Mouse (Mus musculus) testis, adult 2 months (tissue): ENCODE results near the gene Slc38a7. TPM values are rescaled to one million over a fixed set of nuclear protein-coding genes. Genes with fewer than 3 reads are reported as not detected.

Experiments
- H3K27ac ChIP-seq: fragments of 200-500 bp; 2 replicates; pipeline ENCODE4 v1.5.1; 2012; ENCODE audit warnings: low read depth, low read length; ENCODE audit not compliant: control insufficient read depth, insufficient read depth
- H3K27me3 ChIP-seq: fragments of 200-500 bp; 2 replicates; pipeline ENCODE4 v1.6.1; 2012; ENCODE audit warnings: mild to moderate bottlenecking, low read length, moderate library complexity; ENCODE audit not compliant: control insufficient read depth, insufficient read depth
- H3K36me3 ChIP-seq: fragments of 200-500 bp; 2 replicates; pipeline ENCODE4 v1.6.1; 2012; ENCODE audit warnings: mild to moderate bottlenecking, low read length; ENCODE audit not compliant: control insufficient read depth, insufficient read depth
- H3K4me1 ChIP-seq: fragments of 200-500 bp; 2 replicates; pipeline ENCODE4 v1.6.1; 2012; ENCODE audit warnings: low read length; ENCODE audit not compliant: control insufficient read depth, insufficient read depth
- H3K4me3 ChIP-seq: fragments of 200-500 bp; 2 replicates; pipeline ENCODE4 v1.5.1; 2012; ENCODE audit warnings: low read depth, mild to moderate bottlenecking, low read length, moderate library complexity, mixed read lengths; ENCODE audit not compliant: control insufficient read depth
- CTCF ChIP-seq: fragments of 200-500 bp; IDR thresholded peaks from 2 replicates; pipeline ENCODE4 v1.5.1; 2012; ENCODE audit warnings: low read depth, mild to moderate bottlenecking, inconsistent platforms, low read length, moderate library complexity; ENCODE audit not compliant: control insufficient read depth, insufficient read depth, insufficient replicate concordance
- POLR2A ChIP-seq: fragments of 200-500 bp; IDR thresholded peaks from 2 replicates; pipeline ENCODE4 v1.6.1; 2012; ENCODE audit warnings: low read depth, mild to moderate bottlenecking, inconsistent platforms, low read length, moderate library complexity; ENCODE audit not compliant: control insufficient read depth
- polyA plus RNA-seq: library from polyadenylated mRNA; depleted of rRNA; stranded (reverse); fragments of >200 nt; gene quantifications from 2 replicates; pipeline ENCODE4 v1.2.3, GENCODE M21; 2012

Slc38a7 gene
- polyA plus RNA-seq, 1 experiment = 3.4 TPM

GRCm38 (mm10) chr8:95816044-95816708 lies 37.2 kb downstream of the Slc38a7 start:
- TF ChIP-seq CTCF = no peak
- TF ChIP-seq POLR2A = no peak
- Histone ChIP-seq H3K4me3 (no peak overlapping the region), H3K4me1 (no peaks in the 10 kb centered on the region), H3K27ac (no peak overlapping the region), H3K36me3 (no peaks in the 10 kb centered on the region), H3K27me3 (no peaks in the 10 kb centered on the region)

- TF ChIP-seq CTCF = no peak
- TF ChIP-seq POLR2A = no peak
- Histone ChIP-seq H3K4me1 (peaks cover 8% of the 10 kb centered on the region; the same call in 1 of the 2 replicates), H3K36me3 (no peaks in the 10 kb centered on the region; the same call in 1 of the 2 replicates), H3K4me3 (no peak overlapping the region), H3K27me3 (no peaks in the 10 kb centered on the region), H3K27ac (no peak overlapping the region)
Measured at GRCm38 (mm10) chr8:95810184-95810591, 43.2 kb downstream of the Slc38a7 start.

GRCm38 (mm10) chr8:95809116-95809515 lies 44.2 kb downstream of the Slc38a7 start:
- TF ChIP-seq CTCF = no peak
- TF ChIP-seq POLR2A = no peak
- no peak overlapping the region for H3K27ac ChIP-seq
- no peaks in the 10 kb centered on the region; the same call in 1 of the 2 replicates for H3K36me3 ChIP-seq
- H3K27me3 ChIP-seq = no peaks in the 10 kb centered on the region
- peaks cover 8% of the 10 kb centered on the region; the same call in 1 of the 2 replicates for H3K4me1 ChIP-seq
- H3K4me3 ChIP-seq = peak overlapping the region; percentile 29; the same call in 1 of the 2 replicates

- Histone ChIP-seq H3K27ac (no peak overlapping the region), H3K4me3 (peak overlapping the region; percentile 52), H3K36me3 (no peaks in the 10 kb centered on the region; the same call in 1 of the 2 replicates), H3K27me3 (no peaks in the 10 kb centered on the region), H3K4me1 (peaks cover 8% of the 10 kb centered on the region; the same call in 1 of the 2 replicates)
- no peak for TF ChIP-seq CTCF
- TF ChIP-seq POLR2A = no peak
Measured at GRCm38 (mm10) chr8:95808631-95809030, 44.7 kb downstream of the Slc38a7 start.

DNA sequence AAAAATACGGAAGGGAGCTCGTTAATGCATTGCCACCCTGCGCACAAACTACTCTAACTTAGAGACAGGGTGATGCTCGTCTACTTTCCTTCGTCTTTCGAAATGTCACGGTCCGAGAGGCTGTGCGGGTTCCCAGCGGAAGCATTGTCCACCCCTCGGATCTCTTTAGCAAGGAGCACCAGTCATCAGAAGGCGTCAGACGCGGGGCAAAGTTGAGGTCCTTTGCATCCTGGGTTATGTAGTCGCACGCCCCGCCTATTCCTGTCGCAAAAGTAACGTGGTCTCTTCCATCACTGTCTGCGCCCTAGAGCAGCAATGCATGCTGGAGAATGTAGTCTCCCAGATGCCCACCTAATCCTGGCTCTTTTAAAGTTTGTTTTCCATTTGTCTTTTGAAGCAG lies 45.5 kb downstream of the Slc38a7 start:
- Histone ChIP-seq H3K36me3 (no peaks in the 10 kb centered on the region; the same call in 1 of the 2 replicates), H3K4me1 (peaks cover 8% of the 10 kb centered on the region; the same call in 1 of the 2 replicates), H3K27ac (peak overlapping the region; percentile 95), H3K27me3 (no peaks in the 10 kb centered on the region), H3K4me3 (peak overlapping the region; percentile 92)
- TF ChIP-seq POLR2A (no peak; the same call in 1 of the 2 replicates), CTCF (no peak)

DNA sequence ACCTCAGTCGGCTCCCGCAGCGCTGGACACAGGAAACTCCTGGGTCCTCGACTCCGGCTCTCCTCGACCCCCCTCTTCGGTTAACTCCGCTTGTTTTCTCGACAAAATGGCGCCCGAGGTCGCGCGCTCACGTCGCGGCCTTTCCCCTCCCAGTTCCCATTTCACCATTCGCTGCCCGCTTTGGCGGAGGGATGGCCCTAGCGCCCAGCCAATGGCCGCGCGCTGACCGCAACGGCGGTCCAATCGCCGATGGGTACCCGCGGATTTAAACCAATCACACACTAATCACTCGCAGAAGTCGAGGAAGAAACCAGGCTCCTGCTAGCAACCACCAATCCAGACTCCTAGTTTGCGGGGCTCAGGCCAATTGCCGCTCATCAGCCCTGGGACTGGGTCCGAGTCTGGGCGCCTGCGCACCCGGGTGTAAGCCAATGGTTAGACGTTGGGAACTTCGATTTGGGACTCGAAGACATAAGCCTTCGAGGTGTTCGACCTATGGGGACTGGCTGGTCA lies 46.0 kb downstream of the Slc38a7 start, which contains the start of gene Cnot1:
Gene Cnot1, minus strand, starts transcription at position 134 of the 513 bp plus-strand sequence.
- peak within 1 kb of the TSS; percentile 92 for H3K4me3 ChIP-seq
- no peaks in the 10 kb centered on the region; the same call in 1 of the 2 replicates for H3K36me3 ChIP-seq
- TF ChIP-seq POLR2A = peak; percentile 56
- no peak for TF ChIP-seq CTCF
- H3K27ac ChIP-seq = peak within 1 kb of the TSS; percentile 96
- peaks cover 8% of the 10 kb centered on the region; the same call in 1 of the 2 replicates for H3K4me1 ChIP-seq
- H3K27me3 ChIP-seq = no peaks in the 10 kb centered on the region

DNA sequence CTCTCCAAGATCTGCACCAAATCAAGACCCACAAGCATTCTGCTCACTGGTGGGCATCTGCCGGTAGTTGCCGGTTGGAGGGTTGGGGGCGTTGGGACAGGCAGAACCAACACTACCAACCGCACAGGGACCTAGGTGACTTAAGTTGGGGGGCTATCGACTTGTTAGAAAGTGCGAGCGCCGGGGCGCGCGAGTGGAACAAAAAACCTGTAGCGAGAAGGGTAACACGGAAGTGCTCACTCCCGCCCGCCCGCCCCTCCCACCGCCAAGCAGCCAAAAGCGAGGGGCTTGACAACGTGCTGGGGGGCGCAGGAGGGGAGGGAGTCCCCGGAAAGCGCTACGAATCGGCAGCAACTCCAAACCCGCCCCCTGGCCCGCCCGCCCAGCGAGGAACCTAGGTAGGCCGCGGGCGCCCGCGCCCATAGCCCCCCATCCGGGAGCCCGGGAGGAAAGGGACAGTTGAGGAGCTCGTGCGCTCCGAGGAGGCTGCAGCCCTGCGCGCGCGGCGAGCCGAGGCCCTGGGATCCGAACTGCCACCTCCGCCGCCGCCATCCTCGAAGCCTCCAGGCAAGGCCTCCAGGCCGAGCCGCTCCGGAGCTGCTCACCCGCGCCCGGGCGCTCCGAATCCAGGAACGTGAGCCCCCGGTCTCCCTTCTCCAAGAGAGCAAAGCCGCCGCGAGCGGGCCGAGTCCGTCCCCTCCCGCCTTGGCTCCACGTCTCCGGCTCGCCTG lies 46.7 kb downstream of the Slc38a7 start:
- peaks cover 8% of the 10 kb centered on the region; the same call in 1 of the 2 replicates for H3K4me1 ChIP-seq
- no peaks in the 10 kb centered on the region for H3K27me3 ChIP-seq
- TF ChIP-seq POLR2A (no peak; the same call in 1 of the 2 replicates), CTCF (no peak)
- peak overlapping the region; percentile 96 for H3K27ac ChIP-seq
- H3K4me3 ChIP-seq = peak overlapping the region; percentile 92
- no peaks in the 10 kb centered on the region; the same call in 1 of the 2 replicates for H3K36me3 ChIP-seq
